Mouse (Mus musculus): ENCODE measurements around the gene Fam83f.

Fam83f gene

GRCm38 (mm10) chr15:80683151-80683550, 11.5 kb downstream of the Fam83f start:
- no peak for DNase-seq (ENCODE audit: low read depth, low spot score)
- H3K27me3 ChIP-seq (ENCODE audit: control insufficient read depth, insufficient read depth, low read length, poor library complexity, severe bottlenecking): no peaks in the 10 kb centered on the region
- no peaks in the 10 kb centered on the region for H3K36me3 ChIP-seq (ENCODE audit: control insufficient read depth, insufficient read depth, low read length, poor library complexity, severe bottlenecking)

DNA sequence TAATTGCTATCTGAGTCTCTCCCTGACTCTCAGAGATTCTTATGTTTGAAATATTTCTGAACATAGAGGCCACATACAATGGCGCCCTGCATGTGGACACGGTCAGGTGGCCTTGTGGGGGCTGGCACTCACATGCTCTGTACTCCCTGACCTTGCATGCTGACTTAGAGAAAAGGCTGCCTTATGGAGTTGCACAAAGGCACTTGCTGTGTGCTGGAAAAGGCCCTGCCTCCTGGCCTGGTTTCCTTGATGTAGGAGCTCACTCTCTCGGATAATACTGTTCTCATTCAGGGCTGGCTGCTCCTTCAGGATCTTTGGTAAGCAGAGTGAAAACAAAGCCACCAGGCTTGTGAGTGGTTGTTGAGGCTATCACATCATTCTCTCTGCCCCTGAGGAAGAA, 12.3 kb downstream of the Fam83f start:
- no peak for DNase-seq (ENCODE audit: low read depth, low spot score)
- Histone ChIP-seq H3K27me3 (ENCODE audit: control insufficient read depth, insufficient read depth, low read length, poor library complexity, severe bottlenecking) (no peaks in the 10 kb centered on the region), H3K36me3 (ENCODE audit: control insufficient read depth, insufficient read depth, low read length, poor library complexity, severe bottlenecking) (no peaks in the 10 kb centered on the region)

DNA sequence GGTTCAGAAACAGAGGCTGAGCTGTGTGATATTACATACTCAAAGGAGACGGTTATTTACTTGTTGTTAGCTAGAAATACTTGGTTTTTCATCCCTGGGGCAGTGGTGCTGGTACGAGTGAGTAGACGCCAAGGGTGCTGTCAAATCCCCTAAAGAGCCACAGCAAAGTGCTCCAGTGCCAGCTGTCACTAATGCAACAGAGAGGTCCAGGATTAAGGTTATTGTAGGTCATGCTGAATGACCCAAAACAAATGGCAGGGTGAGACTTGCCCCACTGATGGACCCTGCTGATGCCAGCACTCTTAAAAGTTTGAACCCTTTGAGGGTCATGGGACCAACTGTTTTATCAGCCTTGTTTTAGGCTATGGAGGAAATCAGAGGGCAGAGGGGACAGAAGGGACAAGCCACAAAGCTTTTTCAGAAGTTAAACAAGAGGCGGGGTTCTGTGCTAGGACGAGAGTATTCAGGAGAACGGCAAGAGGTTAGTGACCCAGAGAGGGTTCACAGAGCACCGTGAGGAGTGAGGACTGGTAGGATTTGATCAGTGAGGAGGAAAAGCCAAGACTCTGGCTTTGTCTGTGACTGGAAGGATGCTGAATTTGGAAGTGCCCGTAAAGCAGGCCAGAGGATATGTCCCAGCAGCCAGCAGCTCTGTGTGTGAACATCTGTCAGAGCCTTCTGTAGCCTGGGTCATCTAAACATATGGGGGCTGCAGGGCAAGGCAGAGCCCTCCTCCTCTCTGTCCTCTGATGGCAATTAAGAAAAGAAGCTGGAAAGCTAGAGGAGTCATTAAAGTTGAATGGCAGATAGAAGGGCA, 13.3 kb downstream of the Fam83f start:
- Histone ChIP-seq H3K36me3 (ENCODE audit: control insufficient read depth, insufficient read depth, low read length, poor library complexity, severe bottlenecking) (no peaks in the 10 kb centered on the region), H3K27me3 (ENCODE audit: control insufficient read depth, insufficient read depth, low read length, poor library complexity, severe bottlenecking) (no peaks in the 10 kb centered on the region)
- no peak for DNase-seq (ENCODE audit: low read depth, low spot score)

- Histone ChIP-seq H3K36me3 (ENCODE audit: control insufficient read depth, insufficient read depth, low read length, poor library complexity, severe bottlenecking) (no peaks in the 10 kb centered on the region), H3K27me3 (ENCODE audit: control insufficient read depth, insufficient read depth, low read length, poor library complexity, severe bottlenecking) (no peaks in the 10 kb centered on the region)
- DNase-seq (ENCODE audit: low read depth, low spot score): no peak
Observed at GRCm38 (mm10) chr15:80685603-80685895, 13.9 kb downstream of the Fam83f start.

DNA sequence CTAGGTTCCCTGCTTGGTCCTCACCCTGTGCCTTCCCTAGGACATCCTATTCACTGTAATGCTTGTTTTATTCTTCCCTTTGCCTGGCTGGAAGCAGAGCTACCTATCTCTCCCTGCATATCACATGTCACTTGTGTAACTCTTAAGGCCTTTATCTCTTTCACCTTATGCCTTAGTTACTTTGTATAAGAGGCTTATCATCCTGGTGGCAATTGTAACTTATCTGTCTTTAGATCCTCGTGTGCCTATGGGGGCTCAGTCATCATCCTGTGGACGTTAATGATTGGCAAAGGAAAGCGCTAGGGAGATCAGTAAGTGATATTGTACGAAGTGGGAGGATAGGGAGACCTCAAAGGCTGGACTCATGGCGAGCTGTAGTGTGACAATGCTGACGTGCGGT, 16.9 kb downstream of the Fam83f start:
- H3K27me3 ChIP-seq (ENCODE audit: control insufficient read depth, insufficient read depth, low read length, poor library complexity, severe bottlenecking): no peaks in the 10 kb centered on the region
- no peak for DNase-seq (ENCODE audit: low read depth, low spot score)
- no peaks in the 10 kb centered on the region for H3K36me3 ChIP-seq (ENCODE audit: control insufficient read depth, insufficient read depth, low read length, poor library complexity, severe bottlenecking)

DNA sequence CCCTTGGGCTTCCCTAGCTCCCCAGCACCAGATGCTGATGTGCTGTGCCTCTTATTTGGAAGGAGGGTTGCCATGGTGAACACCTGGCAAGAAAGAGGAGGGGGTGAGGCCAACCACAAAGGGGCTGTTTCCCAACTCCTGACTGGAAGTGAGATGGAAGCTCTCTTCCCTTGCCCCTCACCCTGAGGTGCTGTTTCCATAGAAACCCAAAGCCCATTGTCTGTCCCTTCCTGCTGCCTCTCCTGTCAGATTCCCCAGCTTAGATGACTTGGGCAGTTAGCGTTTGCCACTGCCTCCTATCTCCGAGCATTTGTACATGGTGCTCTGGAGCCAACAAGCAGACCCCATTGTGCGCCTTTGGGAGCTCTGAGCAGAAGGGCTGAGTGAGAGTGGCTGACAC, 21.8 kb downstream of the Fam83f start:
- no peaks in the 10 kb centered on the region for H3K27me3 ChIP-seq (ENCODE audit: control insufficient read depth, insufficient read depth, low read length, poor library complexity, severe bottlenecking)
- no peaks in the 10 kb centered on the region for H3K36me3 ChIP-seq (ENCODE audit: control insufficient read depth, insufficient read depth, low read length, poor library complexity, severe bottlenecking)
- no peak for DNase-seq (ENCODE audit: low read depth, low spot score)

DNA sequence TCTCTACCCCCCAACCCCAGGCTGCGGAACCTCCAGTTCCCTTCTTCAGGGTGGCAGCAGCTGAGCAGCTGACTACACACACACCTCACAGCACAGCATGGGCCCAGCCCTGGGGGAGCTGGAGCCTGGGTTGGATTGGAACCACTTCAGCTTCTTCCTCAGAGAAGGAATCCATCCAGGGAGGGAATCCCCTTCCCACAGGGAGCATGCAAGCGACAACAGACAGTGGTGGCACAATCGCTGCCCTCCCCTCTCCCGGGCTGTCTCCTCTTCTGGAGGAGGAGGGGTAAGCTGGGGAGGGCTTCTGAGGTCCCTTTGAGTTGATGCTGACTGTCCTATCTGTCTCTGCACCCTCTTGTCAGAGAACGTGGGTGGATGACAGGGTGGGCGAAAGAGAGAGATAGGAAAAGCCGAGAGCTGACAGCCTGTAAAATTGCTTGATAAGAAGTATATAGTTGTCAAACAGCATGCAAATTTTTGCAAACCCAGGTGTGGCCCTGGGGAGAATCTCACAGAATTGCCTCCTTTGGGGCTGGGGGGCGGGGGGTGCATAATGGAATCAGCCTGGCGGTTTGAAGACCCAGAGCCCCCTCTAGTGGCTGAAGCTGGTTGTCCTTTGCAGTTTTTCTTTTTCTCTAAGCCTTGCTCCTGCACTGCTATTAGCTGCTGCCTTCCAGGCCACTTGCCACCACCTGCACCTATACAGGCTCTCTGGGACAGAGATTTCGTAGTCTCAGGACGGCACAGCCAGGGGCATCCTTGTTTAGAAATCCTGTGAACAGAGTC, 22.7 kb downstream of the Fam83f start:
- peak; percentile 93 for DNase-seq (ENCODE audit: low read depth, low spot score)
- Histone ChIP-seq H3K27me3 (ENCODE audit: control insufficient read depth, insufficient read depth, low read length, poor library complexity, severe bottlenecking) (no peaks in the 10 kb centered on the region), H3K36me3 (ENCODE audit: control insufficient read depth, insufficient read depth, low read length, poor library complexity, severe bottlenecking) (no peaks in the 10 kb centered on the region)

- peak; percentile 58 for DNase-seq (ENCODE audit: low read depth, low spot score)
- Histone ChIP-seq H3K36me3 (ENCODE audit: control insufficient read depth, insufficient read depth, low read length, poor library complexity, severe bottlenecking) (no peaks in the 10 kb centered on the region), H3K27me3 (ENCODE audit: control insufficient read depth, insufficient read depth, low read length, poor library complexity, severe bottlenecking) (no peaks in the 10 kb centered on the region)
Observed at GRCm38 (mm10) chr15:80697564-80697963, 25.9 kb downstream of the Fam83f start.

- no peak for DNase-seq (ENCODE audit: low read depth, low spot score)
Observed at GRCm38 (mm10) chr15:80701481-80702257, 30.0 kb downstream of the Fam83f start.

DNA sequence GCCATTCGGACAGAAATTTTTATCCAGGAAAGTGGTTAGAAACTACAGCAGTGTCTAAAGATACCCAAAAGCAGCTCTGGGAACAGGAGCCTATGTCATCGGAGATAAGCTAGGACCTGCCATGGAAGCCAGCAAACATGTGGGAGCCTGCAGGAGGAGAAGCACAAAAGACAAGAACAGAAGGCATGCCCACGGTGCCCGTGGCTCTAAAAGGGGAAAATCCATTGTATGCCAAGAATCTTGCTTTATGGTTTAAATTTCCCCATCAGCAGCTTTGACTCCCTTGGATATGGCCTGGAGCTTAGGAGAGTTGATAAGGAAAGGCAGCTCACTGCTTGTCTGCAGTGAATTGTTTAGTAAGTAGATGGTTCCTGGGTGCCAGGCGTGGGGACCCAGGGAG, 31.3 kb downstream of the Fam83f start:
- H3K27me3 ChIP-seq (ENCODE audit: control insufficient read depth, insufficient read depth, low read length, poor library complexity, severe bottlenecking): no peaks in the 10 kb centered on the region; the same call in 1 of the 2 replicates
- H3K36me3 ChIP-seq (ENCODE audit: control insufficient read depth, insufficient read depth, low read length, poor library complexity, severe bottlenecking): no peaks in the 10 kb centered on the region
- no peak for DNase-seq (ENCODE audit: low read depth, low spot score)

More at GRCm38 (mm10) chr15:80701481-80702257, 30.0 kb downstream of the Fam83f start:
- Histone ChIP-seq H3K36me3 (ENCODE audit: control insufficient read depth, insufficient read depth, low read length, poor library complexity, severe bottlenecking) (no peaks in the 10 kb centered on the region), H3K27me3 (ENCODE audit: control insufficient read depth, insufficient read depth, low read length, poor library complexity, severe bottlenecking) (no peaks in the 10 kb centered on the region)

DNA sequence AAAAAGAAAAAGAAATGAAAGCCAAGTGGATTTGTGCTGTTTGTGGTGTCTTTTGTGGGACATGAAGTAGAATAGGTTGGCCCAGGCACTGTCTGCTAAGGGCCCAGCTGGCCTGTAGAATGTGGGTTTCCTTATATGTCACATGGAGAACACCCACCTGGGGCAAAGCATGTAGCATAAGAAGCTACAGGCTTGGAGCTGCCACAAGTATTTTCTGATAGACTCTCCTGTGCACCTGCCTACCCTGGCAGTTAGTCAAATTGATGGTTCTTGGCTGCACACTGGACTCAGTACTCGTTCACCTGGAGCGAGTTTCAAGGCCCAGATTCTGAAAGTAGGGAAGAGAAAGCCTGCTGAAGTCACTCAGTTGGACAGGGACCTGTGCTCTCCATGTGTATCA, 31.8 kb downstream of the Fam83f start:
- no peaks in the 10 kb centered on the region for H3K36me3 ChIP-seq (ENCODE audit: control insufficient read depth, insufficient read depth, low read length, poor library complexity, severe bottlenecking)
- no peak for DNase-seq (ENCODE audit: low read depth, low spot score)
- H3K27me3 ChIP-seq (ENCODE audit: control insufficient read depth, insufficient read depth, low read length, poor library complexity, severe bottlenecking): no peaks in the 10 kb centered on the region; the same call in 1 of the 2 replicates

GRCm38 (mm10) chr15:80704267-80704666, 32.6 kb downstream of the Fam83f start:
- DNase-seq (ENCODE audit: low read depth, low spot score): peak; percentile 90
- H3K36me3 ChIP-seq (ENCODE audit: control insufficient read depth, insufficient read depth, low read length, poor library complexity, severe bottlenecking): no peaks in the 10 kb centered on the region
- no peaks in the 10 kb centered on the region; the same call in 1 of the 2 replicates for H3K27me3 ChIP-seq (ENCODE audit: control insufficient read depth, insufficient read depth, low read length, poor library complexity, severe bottlenecking)

DNA sequence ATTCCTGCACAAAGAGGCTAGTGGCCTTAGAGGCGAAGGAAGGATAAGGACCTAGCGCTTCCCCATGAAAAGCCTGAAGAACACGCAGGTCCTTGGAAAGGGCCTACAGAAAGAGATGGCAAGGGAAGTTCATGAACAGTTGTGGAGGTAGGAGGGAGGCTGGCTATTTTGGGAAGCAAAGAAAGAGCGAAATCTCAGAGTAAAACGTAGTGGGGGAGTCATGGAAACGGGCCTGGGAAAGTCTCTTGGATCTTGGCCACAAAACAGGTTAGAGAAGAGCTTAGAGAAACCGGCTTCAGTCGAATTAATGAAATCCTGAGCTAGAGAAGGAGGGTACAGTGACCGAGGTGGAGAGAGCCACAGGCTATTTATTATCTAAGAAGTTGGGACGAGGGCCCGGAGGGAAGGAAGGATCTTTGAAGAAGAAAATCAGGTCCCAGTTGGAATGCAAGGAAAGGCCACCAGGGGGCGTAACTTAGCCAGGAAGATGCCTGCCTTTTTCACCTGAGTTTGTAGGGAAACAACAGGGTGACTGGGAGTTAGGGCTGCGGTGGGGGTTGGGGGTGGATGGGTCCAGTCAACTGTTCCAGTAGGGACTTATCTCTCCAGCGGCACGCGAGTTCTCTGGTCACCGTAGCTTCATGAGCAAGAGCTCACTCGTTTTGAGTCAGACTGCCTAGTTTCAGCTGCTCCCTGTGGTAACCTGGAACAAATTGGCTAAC, 34.3 kb downstream of the Fam83f start:
- H3K36me3 ChIP-seq (ENCODE audit: control insufficient read depth, insufficient read depth, low read length, poor library complexity, severe bottlenecking): no peaks in the 10 kb centered on the region
- no peaks in the 10 kb centered on the region; the same call in 1 of the 2 replicates for H3K27me3 ChIP-seq (ENCODE audit: control insufficient read depth, insufficient read depth, low read length, poor library complexity, severe bottlenecking)

GRCm38 (mm10) chr15:80706596-80706995, 34.9 kb downstream of the Fam83f start:
- Histone ChIP-seq H3K27me3 (ENCODE audit: control insufficient read depth, insufficient read depth, low read length, poor library complexity, severe bottlenecking) (no peaks in the 10 kb centered on the region; the same call in 1 of the 2 replicates), H3K36me3 (ENCODE audit: control insufficient read depth, insufficient read depth, low read length, poor library complexity, severe bottlenecking) (no peaks in the 10 kb centered on the region)
- no peak for DNase-seq (ENCODE audit: low read depth, low spot score)

More for the DNA sequence above, 34.3 kb downstream of the Fam83f start:
- DNase-seq (ENCODE audit: low read depth, low spot score): peak; percentile 76

Data from splenic B cell, adult 2 months (primary cell).